In the genomic region with DNA sequence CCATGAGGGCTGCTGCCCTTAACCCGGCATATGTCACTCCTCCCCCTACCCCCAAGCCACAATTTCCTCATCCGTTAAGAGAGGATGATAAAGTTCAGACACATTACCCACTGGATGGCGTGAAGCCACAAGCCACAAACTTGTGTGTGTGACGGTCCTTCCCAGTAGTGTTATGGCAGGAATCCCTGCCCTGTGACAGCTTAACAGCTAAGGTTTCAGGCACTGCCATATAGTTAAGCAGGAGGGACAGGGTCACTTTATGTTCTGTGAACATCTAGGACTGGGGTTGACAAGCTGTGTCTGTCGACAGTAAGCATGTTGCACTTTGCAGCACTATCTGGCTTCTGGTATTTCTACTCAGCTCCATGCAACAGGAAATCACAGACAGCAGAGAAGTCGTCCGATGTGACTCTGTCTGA, we compare ENCODE assay signal across 10 mouse cellular contexts.
A peak's percentile ranks its signal among the peaks of the same experiment; 100 is the strongest.
DNase-seq lines count a peak whose midpoint lies in the region; ATAC-seq and TF ChIP-seq lines count a peak whose summit lies in the region.
"Had no signal": no experiment of that assay in that cellular context is flagged by ENCODE, and none has a peak within 500 bp of the region (broad histone marks: within the 10 kb centered on the region; RNA-seq: fewer than 3 reads in every experiment).

No protein-coding gene starts in this region.

- H3K9me3 ChIP-seq in heart, embryonic 10.5 days: no peaks in the 10 kb centered on the region
- no peaks in the 10 kb centered on the region for H3K9me3 ChIP-seq in intestine, embryonic 16.5 days (ENCODE audit: control insufficient read depth, low read length)
- H3K9me3 ChIP-seq in forebrain, embryonic 12.5 days: no peaks in the 10 kb centered on the region
- H3K9me3 ChIP-seq: embryonic facial prominence, embryonic 12.5 days had no signal

- TF ChIP-seq POLR2A in small intestine, adult 2 months (IDR thresholded peaks at IDR 0.05; ENCODE audit: low read depth, low read length): no peak

- H3K9ac ChIP-seq in intestine, embryonic 16.5 days (ENCODE audit: low read depth, low read length): no peak overlapping the region
- H3K9ac ChIP-seq in forebrain, embryonic 12.5 days: no peak overlapping the region
- H3K9ac ChIP-seq: embryonic facial prominence, embryonic 12.5 days had no signal

- no peak overlapping the region for H3K4me2 ChIP-seq in intestine, embryonic 16.5 days (ENCODE audit: low read depth, low read length)
- no peak overlapping the region for H3K4me2 ChIP-seq in forebrain, embryonic 12.5 days
- H3K4me2 ChIP-seq: embryonic facial prominence, embryonic 12.5 days had no signal

- H3K4me3 ChIP-seq in heart, embryonic 10.5 days: peak overlapping the region; percentile 34
- no peak overlapping the region for H3K4me3 ChIP-seq in intestine, embryonic 16.5 days (ENCODE audit: low read length)
- H3K4me3 ChIP-seq in small intestine, adult 2 months (ENCODE audit: low read depth, low read length): no peak overlapping the region
- no peak overlapping the region for H3K4me3 ChIP-seq in forebrain, embryonic 12.5 days (replicated peaks)
- H3K4me3 ChIP-seq: embryonic facial prominence, embryonic 12.5 days had no signal

- WGBS in heart, embryonic 10.5 days: 26% methylated on average over 7 of the region's 7 CpGs
- 54% methylated on average over 7 of the region's 7 CpGs for WGBS in intestine, embryonic 16.5 days
- 41% methylated on average over 7 of the region's 7 CpGs for WGBS in small intestine, adult 2 months
- WGBS in forebrain, embryonic 12.5 days: 87% methylated on average over 7 of the region's 7 CpGs

- H3K27ac ChIP-seq in heart, embryonic 10.5 days: peak overlapping the region; percentile 83
- peak overlapping the region; percentile 77 for H3K27ac ChIP-seq in intestine, embryonic 16.5 days (ENCODE audit: low read length)
- peak overlapping the region; percentile 14; the same call in 1 of the 2 replicates for H3K27ac ChIP-seq in small intestine, adult 2 months (ENCODE audit: insufficient read depth, low read depth, low read length)
- H3K27ac ChIP-seq in forebrain, embryonic 12.5 days: no peak overlapping the region
- H3K27ac ChIP-seq: embryonic facial prominence, embryonic 12.5 days had no signal

- H3K27me3 ChIP-seq in heart, embryonic 10.5 days (ENCODE audit: insufficient read depth, poor library complexity, severe bottlenecking): no peaks in the 10 kb centered on the region
- no peaks in the 10 kb centered on the region for H3K27me3 ChIP-seq in intestine, embryonic 16.5 days (replicated peaks; ENCODE audit: control insufficient read depth, insufficient read depth, low read length)
- no peaks in the 10 kb centered on the region for H3K27me3 ChIP-seq in small intestine, adult 2 months (ENCODE audit: control insufficient read depth, insufficient read depth, low read length)
- no peaks in the 10 kb centered on the region for H3K27me3 ChIP-seq in forebrain, embryonic 12.5 days
- H3K27me3 ChIP-seq: embryonic facial prominence, embryonic 12.5 days had no signal

- peak; percentile 72 for DNase-seq in heart, embryonic 10.5 days (ENCODE audit: low spot score)
- DNase-seq in heart, adult 9 months (ENCODE audit: low spot score in 2 of 2): no peak
- peak; percentile 24 for DNase-seq in MEL-GATA-1-ER (ENCODE audit: extremely low read depth, low read depth)
- DNase-seq in urinary bladder, adult 2 months (ENCODE audit: low spot score): no peak
- no peak for DNase-seq in right cerebral cortex, postnatal 36 days (ENCODE audit: low spot score in 2 of 2)
- DNase-seq: adrenal gland, postnatal 14 days had no signal

- no peak for TF ChIP-seq CTCF in small intestine, adult 2 months (IDR thresholded peaks at IDR 0.05; ENCODE audit: extremely low read depth, insufficient read length, insufficient replicate concordance, low read depth, low read length)

- H3K36me3 ChIP-seq in heart, embryonic 10.5 days: no peaks in the 10 kb centered on the region
- no peaks in the 10 kb centered on the region for H3K36me3 ChIP-seq in intestine, embryonic 16.5 days (ENCODE audit: control insufficient read depth, insufficient read depth, low read length)
- H3K36me3 ChIP-seq in small intestine, adult 2 months (ENCODE audit: control insufficient read depth, insufficient read depth, low read length): no peaks in the 10 kb centered on the region
- H3K36me3 ChIP-seq in forebrain, embryonic 12.5 days (replicated peaks): no peaks in the 10 kb centered on the region
- H3K36me3 ChIP-seq: embryonic facial prominence, embryonic 12.5 days had no signal

- no peak for ATAC-seq in intestine, embryonic 16.5 days
- no peak for ATAC-seq in forebrain, embryonic 12.5 days (ENCODE audit: low FRiP score)

- H3K4me1 ChIP-seq in heart, embryonic 10.5 days: peaks cover 55% of the 10 kb centered on the region
- 0 out of 2 replicates have a peak, but pooled peaks cover 4% of the 10 kb centered on the region for H3K4me1 ChIP-seq in intestine, embryonic 16.5 days (ENCODE audit: control insufficient read depth, insufficient read depth, low read length)
- no peaks in the 10 kb centered on the region for H3K4me1 ChIP-seq in small intestine, adult 2 months (ENCODE audit: control insufficient read depth, insufficient read depth, insufficient read length, low read length)
- peaks cover 26% of the 10 kb centered on the region; the same call in 1 of the 2 replicates for H3K4me1 ChIP-seq in forebrain, embryonic 12.5 days

Comparison
In these comparisons a context has a peak if more than half of its experiments do, and no peak if none do; other contexts are left out.
1. DNase-seq: peak in heart, embryonic 10.5 days (single experiment) and MEL-GATA-1-ER (single experiment); none in heart, adult 9 months (0 of 2), urinary bladder, adult 2 months (single experiment) and right cerebral cortex, postnatal 36 days (0 of 2).